Mouse (Mus musculus) lung, postnatal 4 days (tissue): ENCODE measurements at regions not wholly inside any gene's neighbourhood (a gene's known extent, or its start where the extent isn't known, plus 50 kb on each side); places are given as distances from the start of the nearest gene placed in this dataset.

Experiments used
- DNase-seq, 2 experiments: peaks; one replicate each; pipeline ENCODE4 v3.0.0; 2021

- DNase-seq, result no peak
These were observed 2620.0 kb upstream of the Gm7489 start for GRCm38 (mm10) chr15:51264599-51265163.

GRCm38 (mm10) chr15:51265971-51266370, 2618.7 kb upstream of the Gm7489 start:
- no peak for DNase-seq

- DNase-seq, result no peak
These were observed 2612.9 kb upstream of the Gm7489 start for GRCm38 (mm10) chr15:51271632-51272312.

GRCm38 (mm10) chr15:51285334-51285733, 2599.4 kb upstream of the Gm7489 start:
- DNase-seq, result no peak

- no peak for DNase-seq
These were observed 2598.4 kb upstream of the Gm7489 start for GRCm38 (mm10) chr15:51286352-51286751.

GRCm38 (mm10) chr15:51288911-51289432, 2595.7 kb upstream of the Gm7489 start:
- DNase-seq, result no peak

- DNase-seq, result no peak
These were observed 2594.8 kb upstream of the Gm7489 start for GRCm38 (mm10) chr15:51289916-51290315.

GRCm38 (mm10) chr15:51291183-51291582, 2593.5 kb upstream of the Gm7489 start:
- no peak for DNase-seq

GRCm38 (mm10) chr15:51296841-51297240, 2587.9 kb upstream of the Gm7489 start:
- DNase-seq, result no peak

GRCm38 (mm10) chr15:51318072-51318471, 2566.6 kb upstream of the Gm7489 start:
- DNase-seq, result no peak

GRCm38 (mm10) chr15:51318760-51319159, 2565.9 kb upstream of the Gm7489 start:
- DNase-seq, result no peak

- DNase-seq, result no peak
These were observed 2564.3 kb upstream of the Gm7489 start for GRCm38 (mm10) chr15:51320366-51320894.

GRCm38 (mm10) chr15:51323284-51323683, 2561.4 kb upstream of the Gm7489 start:
- DNase-seq, result no peak

GRCm38 (mm10) chr15:51324211-51324610, 2560.5 kb upstream of the Gm7489 start:
- DNase-seq, result no peak

- no peak for DNase-seq
These were observed 2557.0 kb upstream of the Gm7489 start for GRCm38 (mm10) chr15:51327702-51328101.

- DNase-seq, result no peak
These were observed 2548.3 kb upstream of the Gm7489 start for GRCm38 (mm10) chr15:51336441-51336840.

GRCm38 (mm10) chr15:51346301-51346700, 2538.4 kb upstream of the Gm7489 start:
- DNase-seq, result no peak

- DNase-seq, result no peak
These were observed 2521.3 kb upstream of the Gm7489 start for GRCm38 (mm10) chr15:51363391-51363790.

GRCm38 (mm10) chr15:51371162-51371561, 2513.5 kb upstream of the Gm7489 start:
- DNase-seq, result no peak

- no peak for DNase-seq
These were observed 2494.3 kb upstream of the Gm7489 start for GRCm38 (mm10) chr15:51390383-51390782.

GRCm38 (mm10) chr15:51391352-51391751, 2493.4 kb upstream of the Gm7489 start:
- DNase-seq, result no peak

GRCm38 (mm10) chr15:51392449-51393405, 2492.0 kb upstream of the Gm7489 start:
- DNase-seq, result no peak

GRCm38 (mm10) chr15:51395961-51396360, 2488.7 kb upstream of the Gm7489 start:
- no peak for DNase-seq
